Mouse (Mus musculus): ENCODE measurements around the gene Pdlim7.

DNA sequence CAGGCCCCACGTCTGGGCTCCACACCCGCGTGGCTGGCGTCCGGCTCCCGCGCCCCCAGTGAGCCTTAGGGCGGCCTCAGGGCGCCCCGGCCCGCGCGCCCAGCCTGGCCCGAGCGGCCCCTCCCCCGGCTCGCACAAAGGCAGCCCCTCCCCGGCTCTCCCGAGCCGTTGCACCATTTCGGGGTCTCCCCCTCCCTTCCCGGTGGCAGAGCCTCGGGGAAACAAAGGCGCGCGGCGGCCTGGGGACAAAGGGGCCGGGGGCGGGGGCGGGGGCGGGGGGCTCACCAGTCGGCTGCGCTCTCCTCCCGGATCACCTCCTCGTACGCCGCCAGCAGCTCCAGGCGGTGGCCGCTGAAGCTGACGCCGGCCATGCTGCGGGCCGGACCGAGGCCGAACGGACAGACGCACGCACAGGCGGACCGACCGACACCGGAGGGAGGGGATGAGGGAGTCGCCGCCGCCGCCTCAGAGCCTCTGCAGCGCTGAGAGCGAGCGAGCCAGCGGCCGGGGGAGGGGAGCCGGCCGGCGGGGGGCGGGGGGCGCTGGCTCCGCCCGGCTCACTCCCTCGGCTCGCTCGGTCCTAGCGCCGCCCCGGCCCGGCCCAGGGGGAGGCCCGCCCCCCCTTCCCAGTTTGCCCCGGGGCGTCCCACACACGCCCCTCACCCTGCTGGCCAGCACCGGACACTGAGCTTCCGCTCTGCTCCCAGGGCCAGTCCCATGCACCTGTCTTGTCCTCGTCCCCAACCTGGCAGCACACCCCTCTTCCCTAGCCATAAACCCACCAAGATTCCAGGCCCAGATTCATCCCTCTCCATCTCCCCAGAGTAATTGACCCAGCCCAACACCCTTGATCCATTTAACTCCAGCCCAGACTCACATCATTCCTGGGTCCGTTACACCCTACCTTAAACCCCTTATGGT is 25.6 kb downstream of the Pdlim7 start, which contains the start of gene Dbn1:
- no peak for TF ChIP-seq POLR2A (IDR thresholded peaks at IDR 0.05; ENCODE audit: borderline replicate concordance, low read depth, low read length)
- no peak for TF ChIP-seq CTCF (IDR thresholded peaks at IDR 0.05; ENCODE audit: low read depth, low read length)

Data from bone marrow macrophage, adult 2 months (primary cell).